Mouse (Mus musculus) stomach, embryonic 15.5 days (tissue): ENCODE measurements around the gene Hist1h2aa. TPM values are rescaled to one million over a fixed set of nuclear protein-coding genes. Genes with fewer than 3 reads are reported as not detected.

Source experiments
- ATAC-seq: fragments of 200-750 bp; cut with Nextera tagmentation; 2 replicates; pipeline ENCODE4 v1.8.0; 2017; ENCODE audit warnings: low read depth, moderate number of reproducible peaks, moderate TSS enrichment; ENCODE audit not compliant: insufficient read depth, low FRiP score
- H3K27ac ChIP-seq: fragments of 300-500 bp; sonication (generic); 2 replicates; pipeline ENCODE4 v1.5.1; 2015; ENCODE audit warnings: mild to moderate bottlenecking, inconsistent platforms
- H3K27me3 ChIP-seq: fragments of 300-500 bp; sonication (generic); replicated peaks from 2 replicates; pipeline ENCODE4 v1.6.1; 2015; ENCODE audit warnings: inconsistent platforms
- H3K36me3 ChIP-seq: fragments of 300-500 bp; sonication (generic); 2 replicates; pipeline ENCODE4 v1.6.1; 2015; ENCODE audit warnings: inconsistent platforms
- H3K4me1 ChIP-seq: fragments of 300-500 bp; sonication (generic); 2 replicates; pipeline ENCODE4 v1.6.1; 2015; ENCODE audit warnings: inconsistent platforms
- H3K4me2 ChIP-seq: fragments of 300-500 bp; sonication (generic); 2 replicates; pipeline ENCODE4 v1.6.1; 2015; ENCODE audit warnings: mild to moderate bottlenecking, inconsistent platforms
- H3K4me3 ChIP-seq: fragments of 300-500 bp; sonication (generic); replicated peaks from 2 replicates; pipeline ENCODE4 v1.5.1; 2015; ENCODE audit warnings: inconsistent platforms
- H3K9ac ChIP-seq: fragments of 300-500 bp; sonication (generic); 2 replicates; pipeline ENCODE4 v1.6.1; 2015; ENCODE audit warnings: inconsistent platforms
- H3K9me3 ChIP-seq: fragments of 300-500 bp; sonication (generic); 2 replicates; pipeline ENCODE4 v1.6.1; 2016; ENCODE audit warnings: inconsistent platforms
- WGBS: fragments of 180-500 bp; shearing (Covaris S2); methylation state at CpG from one replicate; pipeline ENCODE4 v1.1.7; 2015; 5-methylcytosine and 5-hydroxymethylcytosine counted together
- polyA plus RNA-seq: library from polyadenylated mRNA; unstranded; fragments of >200 nt; fragmentation: Nextera tagmentation; extraction: Ambion mirVana; gene quantifications from 2 replicates; pipeline ENCODE4 v1.2.1, GENCODE M21; 2015

Gene Hist1h2aa
- not detected in 2 replicates for polyA plus RNA-seq

DNA sequence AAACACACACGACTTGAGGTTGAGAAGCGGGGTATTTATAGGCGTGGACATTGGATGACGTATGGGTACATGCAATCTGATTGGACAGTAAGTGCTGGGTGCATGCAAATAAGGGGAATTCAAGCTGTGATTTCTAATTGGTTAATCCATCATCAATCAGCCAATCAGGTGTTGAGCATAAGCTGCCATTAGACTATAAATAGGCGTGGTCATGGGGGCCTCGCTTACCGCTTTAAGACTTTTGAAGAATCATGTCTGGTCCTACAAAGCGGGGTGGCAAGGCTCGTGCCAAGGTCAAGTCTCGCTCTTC, at the start of gene Hist1h2aa:
Gene Hist1h2aa, plus strand, starts transcription at position 252 of the 310 bp plus-strand sequence.
- 83% methylated on average over 10 of the region's 10 CpGs for WGBS

DNA sequence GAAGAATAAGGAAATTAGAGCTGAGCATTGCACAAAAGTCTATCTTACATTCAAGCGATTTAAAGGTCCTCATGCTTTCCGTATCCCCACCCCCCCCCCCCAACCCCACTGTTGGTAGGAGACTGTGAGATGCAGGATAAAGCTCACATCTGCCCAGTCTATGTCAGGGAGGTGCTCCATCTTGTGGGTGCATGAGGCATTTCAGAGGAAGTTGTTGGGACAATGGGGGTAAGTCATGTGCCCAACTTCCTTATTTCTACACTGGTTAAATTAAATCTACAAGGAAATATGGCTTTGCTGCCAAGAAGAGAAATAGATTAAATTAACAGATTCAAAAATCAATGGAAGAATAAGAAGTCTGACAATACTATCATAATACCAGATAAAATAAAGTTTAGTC, 48.7 kb upstream of the Hist1h2aa start:
- H3K4me1 ChIP-seq: no peaks in the 10 kb centered on the region
- H3K27ac ChIP-seq: no peak overlapping the region
- no peaks in the 10 kb centered on the region for H3K27me3 ChIP-seq
- no peak overlapping the region for H3K9ac ChIP-seq
- no peak overlapping the region for H3K4me2 ChIP-seq
- no peaks in the 10 kb centered on the region for H3K9me3 ChIP-seq
- ATAC-seq: no peak
- H3K4me3 ChIP-seq: no peak overlapping the region
- WGBS: 35% methylated on average over 2 of the region's 2 CpGs
- no peaks in the 10 kb centered on the region for H3K36me3 ChIP-seq

More for the DNA sequence above, at the start of gene Hist1h2aa:
- no peak within 1 kb of the TSS for H3K27ac ChIP-seq
- H3K4me2 ChIP-seq: no peak within 1 kb of the TSS
- H3K4me3 ChIP-seq: no peak within 1 kb of the TSS
- H3K36me3 ChIP-seq: no peaks in the 10 kb centered on the region
- H3K9me3 ChIP-seq: no peaks in the 10 kb centered on the region
- H3K4me1 ChIP-seq: no peaks in the 10 kb centered on the region
- no peaks in the 10 kb centered on the region for H3K27me3 ChIP-seq
- H3K9ac ChIP-seq: no peak within 1 kb of the TSS
- no peak for ATAC-seq

- 71% methylated on average over 3 of the region's 3 CpGs for WGBS
- H3K9ac ChIP-seq: no peak overlapping the region
- H3K9me3 ChIP-seq: no peaks in the 10 kb centered on the region
- H3K4me1 ChIP-seq: no peaks in the 10 kb centered on the region
- no peak overlapping the region for H3K4me3 ChIP-seq
- ATAC-seq: no peak
- no peaks in the 10 kb centered on the region for H3K36me3 ChIP-seq
- no peak overlapping the region for H3K27ac ChIP-seq
- no peak overlapping the region for H3K4me2 ChIP-seq
- no peaks in the 10 kb centered on the region for H3K27me3 ChIP-seq
Observed at GRCm38 (mm10) chr13:23887026-23887725, 47.1 kb upstream of the Hist1h2aa start.

DNA sequence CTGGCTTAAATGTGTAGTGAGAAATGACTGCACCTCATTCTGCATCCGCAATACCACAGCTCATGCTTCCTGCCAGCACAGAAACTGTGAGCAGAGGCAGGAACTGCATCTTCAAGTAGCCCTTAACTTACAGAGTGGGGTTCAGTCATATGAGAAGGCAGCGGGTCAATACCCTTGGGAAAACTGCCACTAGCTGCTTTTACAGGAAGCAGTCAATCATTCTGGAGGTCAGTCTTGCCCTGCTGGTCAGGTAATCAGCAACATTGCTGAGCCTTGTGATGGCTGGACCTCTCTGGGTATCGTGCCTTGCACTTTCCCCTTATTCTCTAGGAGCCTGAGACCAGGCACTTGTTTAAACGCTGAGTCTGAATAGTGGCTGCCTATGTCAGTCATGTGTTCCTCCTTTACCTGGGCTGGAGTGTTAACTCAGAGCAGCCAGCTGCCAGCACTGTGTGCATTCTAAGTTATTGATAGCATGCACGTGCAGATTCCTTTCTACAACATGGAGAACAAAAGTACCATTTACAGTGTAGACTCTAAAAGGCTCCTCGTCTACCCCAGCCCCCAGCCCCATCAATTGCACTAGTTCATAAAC, 45.2 kb upstream of the Hist1h2aa start:
- Histone ChIP-seq H3K4me1 (no peaks in the 10 kb centered on the region), H3K27me3 (no peaks in the 10 kb centered on the region), H3K27ac (no peak overlapping the region), H3K9ac (no peak overlapping the region), H3K4me3 (no peak overlapping the region), H3K36me3 (no peaks in the 10 kb centered on the region), H3K9me3 (no peaks in the 10 kb centered on the region), H3K4me2 (no peak overlapping the region)
- WGBS: 42% methylated on average over 6 of the region's 6 CpGs
- peak; percentile 31; the same call in 1 of the 2 replicates for ATAC-seq

DNA sequence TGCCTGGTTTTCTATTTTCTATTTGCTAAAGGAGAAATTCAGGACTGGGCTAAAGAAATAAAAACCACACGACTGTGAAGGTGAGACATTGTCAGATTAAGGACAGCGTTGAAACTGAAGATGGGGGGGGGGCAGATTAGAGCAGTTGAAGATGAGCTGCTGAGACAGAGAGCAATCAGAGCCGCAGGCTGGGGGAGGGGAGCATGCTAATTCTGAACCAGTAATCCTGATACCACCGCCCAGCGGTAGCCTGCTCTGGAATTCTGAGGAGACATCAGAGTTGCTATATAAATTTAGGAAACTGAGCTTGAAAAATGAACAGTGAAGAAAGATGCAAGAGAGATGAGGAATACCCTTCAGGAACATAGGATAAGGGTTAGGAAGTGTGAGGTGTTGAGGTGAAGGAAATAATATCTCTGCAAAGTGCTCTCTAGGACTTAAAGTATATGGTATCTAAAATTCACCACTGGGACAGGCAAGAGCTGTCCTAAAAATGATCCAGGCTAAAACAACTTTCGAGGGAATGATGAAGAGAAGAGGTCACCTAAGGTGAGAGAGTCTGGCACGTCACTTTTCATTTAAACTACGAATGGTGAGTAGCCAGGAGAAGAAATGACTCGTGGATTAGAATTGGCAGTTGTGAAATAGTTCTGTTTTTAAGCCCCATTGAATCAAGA, 41.5 kb upstream of the Hist1h2aa start:
- Histone ChIP-seq H3K4me3 (no peak overlapping the region), H3K9me3 (no peaks in the 10 kb centered on the region), H3K36me3 (no peaks in the 10 kb centered on the region), H3K4me1 (no peaks in the 10 kb centered on the region), H3K27ac (no peak overlapping the region), H3K9ac (no peak overlapping the region), H3K27me3 (no peaks in the 10 kb centered on the region), H3K4me2 (no peak overlapping the region)
- WGBS: 33% methylated on average over 9 of the region's 9 CpGs
- ATAC-seq: no peak

DNA sequence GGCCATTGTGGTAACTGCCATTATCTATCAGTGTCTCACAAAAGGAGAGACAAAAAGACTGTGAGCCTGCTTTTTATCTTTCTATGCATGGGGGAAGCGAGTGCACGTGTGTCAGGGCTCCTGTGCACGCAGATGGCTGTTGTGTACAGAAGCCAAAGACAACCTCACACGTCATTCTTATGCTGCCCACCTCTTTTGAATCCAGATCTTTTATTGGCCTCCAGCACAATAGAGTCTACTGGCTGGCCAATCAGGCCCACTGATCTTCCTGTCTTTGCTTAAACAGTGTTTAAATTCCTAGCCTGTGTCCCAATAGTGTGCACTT, 41.0 kb upstream of the Hist1h2aa start:
- ATAC-seq: no peak
- Histone ChIP-seq H3K9me3 (no peaks in the 10 kb centered on the region), H3K4me1 (no peaks in the 10 kb centered on the region), H3K4me2 (no peak overlapping the region), H3K9ac (no peak overlapping the region), H3K27ac (no peak overlapping the region), H3K4me3 (no peak overlapping the region), H3K27me3 (no peaks in the 10 kb centered on the region), H3K36me3 (no peaks in the 10 kb centered on the region)
- 58% methylated on average over 4 of the region's 4 CpGs for WGBS

DNA sequence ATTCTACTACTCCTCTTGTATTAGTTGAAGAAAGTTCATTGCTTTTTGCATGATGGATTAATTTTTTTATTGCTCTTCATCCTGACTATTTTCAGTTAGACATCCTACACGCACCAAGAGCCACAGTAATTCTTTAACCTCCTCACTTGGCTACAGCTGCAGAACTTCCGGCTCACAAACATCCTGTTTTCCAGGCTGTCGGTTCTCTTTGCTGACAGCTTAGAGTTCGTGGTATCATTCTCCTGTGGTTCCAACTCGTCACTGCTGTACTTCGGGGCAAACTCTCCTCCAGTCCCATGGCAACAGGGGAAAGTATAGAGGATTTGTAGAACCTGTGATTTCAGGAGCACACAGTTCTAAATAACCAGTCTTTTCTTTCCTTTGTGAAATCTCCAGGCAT, 36.0 kb upstream of the Hist1h2aa start:
- Histone ChIP-seq H3K36me3 (no peaks in the 10 kb centered on the region), H3K27ac (no peak overlapping the region), H3K4me3 (no peak overlapping the region), H3K9ac (no peak overlapping the region), H3K4me2 (no peak overlapping the region), H3K9me3 (no peaks in the 10 kb centered on the region), H3K4me1 (no peaks in the 10 kb centered on the region), H3K27me3 (no peaks in the 10 kb centered on the region)
- no peak for ATAC-seq
- 44% methylated on average over 6 of the region's 6 CpGs for WGBS

DNA sequence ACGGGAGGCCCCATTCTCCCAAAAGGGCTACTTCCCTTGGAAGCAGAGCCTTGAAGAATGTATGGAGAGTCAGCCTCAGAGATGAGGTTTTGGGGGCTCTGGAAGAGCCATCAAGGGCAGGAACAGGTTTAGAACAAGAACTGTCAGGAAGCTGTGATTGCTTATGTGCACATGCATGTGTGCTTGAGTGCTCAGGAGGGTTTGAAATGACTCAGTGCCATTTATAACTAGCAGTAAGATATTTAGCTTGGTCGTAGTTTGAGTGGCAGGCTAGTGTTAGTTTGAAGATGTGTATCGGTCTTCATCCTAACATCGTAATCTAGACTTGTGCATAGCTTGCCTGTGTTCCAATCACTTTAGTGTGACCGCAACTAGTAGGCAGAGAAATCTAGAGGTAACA, 27.4 kb upstream of the Hist1h2aa start:
- 84% methylated on average over 5 of the region's 5 CpGs for WGBS
- no peaks in the 10 kb centered on the region for H3K36me3 ChIP-seq
- no peak overlapping the region for H3K4me2 ChIP-seq
- H3K27me3 ChIP-seq: no peaks in the 10 kb centered on the region
- no peak overlapping the region for H3K9ac ChIP-seq
- no peaks in the 10 kb centered on the region for H3K4me1 ChIP-seq
- H3K27ac ChIP-seq: no peak overlapping the region
- no peaks in the 10 kb centered on the region for H3K9me3 ChIP-seq
- ATAC-seq: no peak
- no peak overlapping the region for H3K4me3 ChIP-seq

- Histone ChIP-seq H3K36me3 (no peaks in the 10 kb centered on the region), H3K27me3 (no peaks in the 10 kb centered on the region), H3K27ac (no peak overlapping the region), H3K4me2 (no peak overlapping the region), H3K4me3 (no peak overlapping the region), H3K9ac (no peak overlapping the region), H3K9me3 (no peaks in the 10 kb centered on the region), H3K4me1 (no peaks in the 10 kb centered on the region)
- 69% methylated on average over 5 of the region's 5 CpGs for WGBS
- ATAC-seq: no peak
Observed at GRCm38 (mm10) chr13:23910121-23910520, 24.1 kb upstream of the Hist1h2aa start.

- H3K4me1 ChIP-seq: 0 out of 2 replicates have a peak, but pooled peaks cover 5% of the 10 kb centered on the region
- no peaks in the 10 kb centered on the region for H3K9me3 ChIP-seq
- H3K4me2 ChIP-seq: no peak overlapping the region
- H3K36me3 ChIP-seq: no peaks in the 10 kb centered on the region
- H3K9ac ChIP-seq: no peak overlapping the region
- H3K4me3 ChIP-seq: no peak overlapping the region
- no peak overlapping the region for H3K27ac ChIP-seq
- no peak for ATAC-seq
- H3K27me3 ChIP-seq: no peaks in the 10 kb centered on the region
- WGBS: 71% methylated on average over 5 of the region's 5 CpGs
Observed at GRCm38 (mm10) chr13:23911335-23911734, 22.9 kb upstream of the Hist1h2aa start.

GRCm38 (mm10) chr13:23913791-23914306, 20.4 kb upstream of the Hist1h2aa start:
- Histone ChIP-seq H3K9me3 (no peaks in the 10 kb centered on the region), H3K27ac (no peak overlapping the region), H3K4me1 (0 out of 2 replicates have a peak, but pooled peaks cover 5% of the 10 kb centered on the region), H3K9ac (no peak overlapping the region), H3K4me3 (no peak overlapping the region), H3K36me3 (no peaks in the 10 kb centered on the region), H3K27me3 (no peaks in the 10 kb centered on the region), H3K4me2 (no peak overlapping the region)
- WGBS: 43% methylated on average over 6 of the region's 6 CpGs
- ATAC-seq: no peak
